Comparison of ENCODE assay signal across 30 mouse cellular contexts in genomic region chr5:17402330-17403125, GRCm38 (mm10). TPM values are rescaled to one million over a fixed set of nuclear protein-coding genes. Genes with fewer than 3 reads are reported as not detected.
DNase-seq lines count a peak whose midpoint lies in the region; ATAC-seq and TF ChIP-seq lines count a peak whose summit lies in the region.
"Had no signal": no experiment of that assay in that cellular context is flagged by ENCODE, and none has a peak within 500 bp of the region (broad histone marks: within the 10 kb centered on the region; RNA-seq: fewer than 3 reads in every experiment).

No protein-coding gene starts in this region.

- TF ChIP-seq EP300 in CH12.LX (IDR thresholded peaks at IDR 0.05; ENCODE audit: low read length) = no peak
- TF ChIP-seq EP300 in liver, postnatal 0 days (IDR thresholded peaks at IDR 0.05; ENCODE audit: low read depth) = 0 out of 2 replicates have a peak, but pooled peaks have one; percentile 52

- TF ChIP-seq RAD21 in CH12.LX (IDR thresholded peaks at IDR 0.05; ENCODE audit: low read depth, low read length) = no peak

- in situ Hi-C loops in CH12.LX (cut with MboI; ENCODE audit: low pct_ligation_motif_present, low pct_unique_long_range_greater_than_20kb, low sequenced_read_pairs) = no loop called here

- H3K4me3 ChIP-seq in CH12.LX (replicated peaks in 1 of 3; ENCODE audit: low read depth in 2 of 3, low read length in 2 of 3, poor library complexity in 1 of 3) = no peak overlapping the region
- no peak overlapping the region for H3K4me3 ChIP-seq in liver, embryonic 11.5 days (ENCODE audit: low read depth, low read length)
- H3K4me3 ChIP-seq in liver, postnatal 0 days (ENCODE audit: low read depth, low read length) = no peak overlapping the region
- no peak overlapping the region for H3K4me3 ChIP-seq in forebrain, embryonic 16.5 days (replicated peaks; ENCODE audit: low read length)
- H3K4me3 ChIP-seq in cerebellum, adult 2 months (replicated peaks; ENCODE audit: insufficient read depth, low read depth, low read length) = no peak overlapping the region
- H3K4me3 ChIP-seq in limb, embryonic 10.5 days = no peak overlapping the region
- H3K4me3 ChIP-seq: embryonic facial prominence, embryonic 13.5 days; forebrain, embryonic 13.5 days; heart, embryonic 12.5 days; limb, embryonic 15.5 days had no signal

- no peak overlapping the region for H3K9ac ChIP-seq in CH12.LX (ENCODE audit: insufficient read depth, low read depth)
- no peak overlapping the region for H3K9ac ChIP-seq in liver, embryonic 11.5 days (ENCODE audit: low read depth, low read length)
- H3K9ac ChIP-seq in liver, postnatal 0 days (replicated peaks) = no peak overlapping the region
- no peak overlapping the region for H3K9ac ChIP-seq in forebrain, embryonic 16.5 days (replicated peaks; ENCODE audit: low read depth, low read length)
- H3K9ac ChIP-seq: embryonic facial prominence, embryonic 13.5 days; forebrain, embryonic 13.5 days; heart, embryonic 12.5 days; limb, embryonic 15.5 days had no signal

- ATAC-seq in liver, embryonic 11.5 days (replicated peaks; ENCODE audit: low FRiP score) = peak; percentile 88
- peak; percentile 44; the same call in 1 of the 2 replicates for ATAC-seq in liver, postnatal 0 days
- no peak for ATAC-seq in forebrain, embryonic 16.5 days
- ATAC-seq: forebrain, embryonic 13.5 days; lung, postnatal 0 days had no signal

- no peak for TF ChIP-seq CTCF in CH12.LX (conservative IDR thresholded peaks at IDR 0.05 in 1 of 2, IDR thresholded peaks at IDR 0.05 in 1 of 2; ENCODE audit: low read depth in 2 of 2, low read length in 2 of 2)
- TF ChIP-seq CTCF in liver, postnatal 0 days (IDR thresholded peaks at IDR 0.05; ENCODE audit: low read depth) = no peak
- no peak for TF ChIP-seq CTCF in cerebellum, adult 2 months (IDR thresholded peaks at IDR 0.05; ENCODE audit: borderline replicate concordance, insufficient read depth, low read depth, low read length)

- H3K4me2 ChIP-seq in CH12.LX (ENCODE audit: insufficient read depth, low read depth, poor library complexity, severe bottlenecking) = no peak overlapping the region
- no peak overlapping the region for H3K4me2 ChIP-seq in liver, embryonic 11.5 days
- H3K4me2 ChIP-seq in liver, postnatal 0 days (ENCODE audit: low read depth, low read length) = no peak overlapping the region
- no peak overlapping the region for H3K4me2 ChIP-seq in forebrain, embryonic 16.5 days (ENCODE audit: low read length)
- H3K4me2 ChIP-seq: embryonic facial prominence, embryonic 13.5 days; forebrain, embryonic 13.5 days; heart, embryonic 12.5 days; limb, embryonic 15.5 days had no signal

- DNase-seq in CH12.LX (ENCODE audit: extremely low read depth) (peak; percentile 9), MEL-GATA-1-ER (ENCODE audit: extremely low read depth, low read depth) (peak; percentile 96)
- DNase-seq in liver, embryonic 11.5 days (ENCODE audit: low spot score) = no peak
- no peak for DNase-seq in liver, postnatal 0 days
- no peak for DNase-seq in cerebellum, adult 2 months
- DNase-seq in limb, embryonic 10.5 days (ENCODE audit: low spot score) = no peak
- DNase-seq: cerebellum, adult 11-12 months; cerebellum, postnatal 25 days; embryo, embryonic 11 days; heart, adult 11 months; heart, postnatal 10 days; kidney, postnatal 36 days; midbrain, embryonic 14.5 days; right cerebral cortex, postnatal 25 days; spleen, adult 18-20 months had no signal

- H3K36me3 ChIP-seq in CH12.LX (replicated peaks in 1 of 2; ENCODE audit: control insufficient read depth in 1 of 2, insufficient read depth in 1 of 2, low read length in 1 of 2) = no peaks in the 10 kb centered on the region
- no peaks in the 10 kb centered on the region for H3K36me3 ChIP-seq in liver, embryonic 11.5 days (ENCODE audit: control insufficient read depth, insufficient read depth, low read length)
- H3K36me3 ChIP-seq in liver, postnatal 0 days (replicated peaks; ENCODE audit: insufficient read depth, low read length) = no peaks in the 10 kb centered on the region
- H3K36me3 ChIP-seq in forebrain, embryonic 16.5 days (ENCODE audit: control insufficient read depth, insufficient read depth) = no peaks in the 10 kb centered on the region
- no peaks in the 10 kb centered on the region for H3K36me3 ChIP-seq in limb, embryonic 10.5 days
- H3K36me3 ChIP-seq: embryonic facial prominence, embryonic 13.5 days; heart, embryonic 12.5 days; limb, embryonic 15.5 days had no signal

- no peaks in the 10 kb centered on the region for H3K9me3 ChIP-seq in CH12.LX (replicated peaks; ENCODE audit: low read length)
- H3K9me3 ChIP-seq in liver, embryonic 11.5 days (ENCODE audit: control insufficient read depth, low read length) = no peaks in the 10 kb centered on the region
- H3K9me3 ChIP-seq in liver, postnatal 0 days (ENCODE audit: low read length) = peaks cover 4% of the 10 kb centered on the region; the same call in 1 of the 2 replicates
- H3K9me3 ChIP-seq in forebrain, embryonic 16.5 days (ENCODE audit: control insufficient read depth, low read length) = no peaks in the 10 kb centered on the region
- H3K9me3 ChIP-seq in limb, embryonic 10.5 days (replicated peaks) = no peaks in the 10 kb centered on the region
- H3K9me3 ChIP-seq: embryonic facial prominence, embryonic 13.5 days; forebrain, embryonic 13.5 days; heart, embryonic 12.5 days; limb, embryonic 15.5 days had no signal

- WGBS in liver, embryonic 11.5 days = 41% methylated on average over 4 of the region's 4 CpGs
- WGBS in liver, postnatal 0 days (ENCODE audit: insufficient replicate concordance) = 37% methylated on average over 4 of the region's 4 CpGs
- WGBS in forebrain, embryonic 16.5 days = 87% methylated on average over 4 of the region's 4 CpGs
- WGBS in cerebellum, adult 2 months = 87% methylated on average over 4 of the region's 4 CpGs
- WGBS in limb, embryonic 10.5 days = 91% methylated on average over 4 of the region's 4 CpGs

- dilution Hi-C loops in CH12.LX (cut with MboI; ENCODE audit: extremely low pct_ligation_motif_present, extremely low pct_unique_long_range_greater_than_20kb, low sequenced_read_pairs) = no loop called here

- H3K4me1 ChIP-seq in CH12.LX (ENCODE audit: control insufficient read depth in 1 of 2, insufficient read depth in 2 of 2) = peaks cover 3 to 6% of the 10 kb centered on the region in 2 experiments; a peak in 3 of 4 replicates
- H3K4me1 ChIP-seq in liver, embryonic 11.5 days (replicated peaks; ENCODE audit: control insufficient read depth, insufficient read depth, low read length) = no peaks in the 10 kb centered on the region
- H3K4me1 ChIP-seq in liver, postnatal 0 days (ENCODE audit: insufficient read depth) = no peaks in the 10 kb centered on the region
- H3K4me1 ChIP-seq in forebrain, embryonic 16.5 days (replicated peaks; ENCODE audit: control insufficient read depth, insufficient read depth, low read length) = no peaks in the 10 kb centered on the region
- H3K4me1 ChIP-seq in cerebellum, adult 2 months (ENCODE audit: control insufficient read depth, insufficient read depth, low read length) = no peaks in the 10 kb centered on the region
- H3K4me1 ChIP-seq in limb, embryonic 10.5 days = no peaks in the 10 kb centered on the region
- H3K4me1 ChIP-seq: embryonic facial prominence, embryonic 13.5 days; forebrain, embryonic 13.5 days; heart, embryonic 12.5 days; limb, embryonic 15.5 days had no signal

- H3K27ac ChIP-seq in CH12.LX (ENCODE audit: insufficient read depth, low read depth) = no peak overlapping the region
- no peak overlapping the region for H3K27ac ChIP-seq in liver, embryonic 11.5 days (ENCODE audit: low read depth, low read length)
- H3K27ac ChIP-seq in liver, postnatal 0 days (ENCODE audit: low read depth) = no peak overlapping the region
- H3K27ac ChIP-seq in forebrain, embryonic 16.5 days (ENCODE audit: low read length) = no peak overlapping the region
- no peak overlapping the region for H3K27ac ChIP-seq in cerebellum, adult 2 months (ENCODE audit: insufficient read depth, low read length)
- no peak overlapping the region for H3K27ac ChIP-seq in limb, embryonic 10.5 days
- H3K27ac ChIP-seq: embryonic facial prominence, embryonic 13.5 days; forebrain, embryonic 13.5 days; limb, embryonic 15.5 days had no signal

- no peaks in the 10 kb centered on the region for H3K27me3 ChIP-seq in CH12.LX (replicated peaks)
- no peaks in the 10 kb centered on the region for H3K27me3 ChIP-seq in liver, embryonic 11.5 days (replicated peaks; ENCODE audit: control insufficient read depth, insufficient read depth, low read length)
- no peaks in the 10 kb centered on the region for H3K27me3 ChIP-seq in liver, postnatal 0 days (ENCODE audit: insufficient read depth, low read length)
- H3K27me3 ChIP-seq in forebrain, embryonic 16.5 days (replicated peaks; ENCODE audit: control insufficient read depth, insufficient read depth, low read length) = no peaks in the 10 kb centered on the region
- H3K27me3 ChIP-seq in cerebellum, adult 2 months (ENCODE audit: control insufficient read depth, insufficient read depth, low read length) = no peaks in the 10 kb centered on the region
- H3K27me3 ChIP-seq in limb, embryonic 10.5 days (ENCODE audit: low read depth, poor library complexity, severe bottlenecking) = no peaks in the 10 kb centered on the region
- H3K27me3 ChIP-seq: embryonic facial prominence, embryonic 13.5 days; forebrain, embryonic 13.5 days; heart, embryonic 12.5 days; limb, embryonic 15.5 days; Patski had no signal

- no peak for TF ChIP-seq POLR2A in CH12.LX (IDR thresholded peaks at IDR 0.05; ENCODE audit: low read depth, low read length)
- no peak for TF ChIP-seq POLR2A in cerebellum, adult 2 months (IDR thresholded peaks at IDR 0.05; ENCODE audit: borderline replicate concordance, insufficient read depth, low read length)

- H3K79me2 ChIP-seq in CH12.LX (replicated peaks; ENCODE audit: control insufficient read depth, extremely low read depth, insufficient read depth, poor library complexity, severe bottlenecking) = no peaks in the 10 kb centered on the region

TF ChIP-seq in CH12.LX, 34 proteins besides CTCF, POLR2A, EP300 and RAD21:
- TF ChIP-seq NELFE (IDR thresholded peaks at IDR 0.05; ENCODE audit: low read depth, low read length) = no peak
- TF ChIP-seq ZC3H11A (IDR thresholded peaks at IDR 0.05; ENCODE audit: low read depth, low read length) = no peak
- no peak for TF ChIP-seq JUN (IDR thresholded peaks at IDR 0.05; ENCODE audit: insufficient read depth, low read depth, low read length)

RNA-seq across cellular contexts. Expression of gene Speer4f2, which starts 29.5 kb away (rescaled TPM):
- total RNA-seq in CH12.LX (2012; rRNA removed) (not detected in 2 replicates), CH12.LX (2014; rRNA removed) (not detected in 2 replicates)
- polyA plus RNA-seq in CH12.LX (2012; ENCODE audit: insufficient read length, low read depth) = not detected in 2 replicates
- polyA plus RNA-seq in liver, embryonic 11.5 days (2014; fragmentation: Nextera tagmentation; extraction: Ambion mirVana) = not detected in 2 replicates
- polyA plus RNA-seq in liver, postnatal 0 days (2015; fragmentation: Nextera tagmentation; extraction: Ambion mirVana) = not detected in 2 replicates
- polyA plus RNA-seq in forebrain, embryonic 16.5 days (2015; fragmentation: Nextera tagmentation; extraction: Ambion mirVana) = not detected in 2 replicates
- polyA plus RNA-seq in cerebellum, adult 2 months (2012; rRNA removed) = not detected in 2 replicates
- polyA plus RNA-seq in limb, embryonic 10.5 days (2016; fragmentation: Nextera tagmentation; extraction: Ambion mirVana) = not detected in 2 replicates
- total RNA-seq: adrenal gland, adult 18-20 months; adrenal gland, postnatal 4 days; gastrocnemius, adult 8-10 months; heart, postnatal 10 days; left cerebral cortex, adult 18-20 months; left cerebral cortex, postnatal 25 days had no signal
- polyA plus RNA-seq: embryonic facial prominence, embryonic 13.5 days; forebrain, embryonic 13.5 days; heart, embryonic 12.5 days; hindbrain, embryonic 11.5 days; limb, embryonic 15.5 days; lung, postnatal 0 days; midbrain, embryonic 14.5 days; neural tube, embryonic 11.5 days; Patski; urinary bladder, adult 2 months had no signal

Comparison
In these comparisons a context has a peak if more than half of its experiments do, and no peak if none do; other contexts are left out.
1. DNase-seq: peak in CH12.LX (single experiment) and MEL-GATA-1-ER (single experiment); none in liver, embryonic 11.5 days (single experiment), liver, postnatal 0 days (single experiment), cerebellum, adult 2 months (0 of 2) and limb, embryonic 10.5 days (single experiment).